Mouse (Mus musculus): Measurements from ENCODE around the gene Fth1.

GRCm38 (mm10) chr19:9989884-9990256 lies 9.5 kb downstream of the Fth1 start:
- TF ChIP-seq POLR2A (IDR thresholded peaks at IDR 0.05; ENCODE audit: control insufficient read depth, extremely low read depth, insufficient read depth, low read length, poor library complexity) (no peak), CTCF (IDR thresholded peaks at IDR 0.05; ENCODE audit: borderline replicate concordance, control insufficient read depth, extremely low read depth, insufficient read depth, low read length, poor library complexity) (no peak)

Measured in thymus, adult 2 months (tissue).